Mouse (Mus musculus) B cell, adult 62 days (primary cell): ENCODE data around the gene Mcrip1. TPM values are rescaled to one million over a fixed set of nuclear protein-coding genes. Genes with fewer than 3 reads are reported as not detected.

Experiments used
- total RNA-seq: library from RNA; stranded (reverse); gene quantifications from 4 replicates; pipeline ENCODE4 v1.2.4, GENCODE M21; 2023

Gene Mcrip1
- total RNA-seq: 38.2 to 45.1 TPM (median 40.3 TPM) in 4 replicates

DNA sequence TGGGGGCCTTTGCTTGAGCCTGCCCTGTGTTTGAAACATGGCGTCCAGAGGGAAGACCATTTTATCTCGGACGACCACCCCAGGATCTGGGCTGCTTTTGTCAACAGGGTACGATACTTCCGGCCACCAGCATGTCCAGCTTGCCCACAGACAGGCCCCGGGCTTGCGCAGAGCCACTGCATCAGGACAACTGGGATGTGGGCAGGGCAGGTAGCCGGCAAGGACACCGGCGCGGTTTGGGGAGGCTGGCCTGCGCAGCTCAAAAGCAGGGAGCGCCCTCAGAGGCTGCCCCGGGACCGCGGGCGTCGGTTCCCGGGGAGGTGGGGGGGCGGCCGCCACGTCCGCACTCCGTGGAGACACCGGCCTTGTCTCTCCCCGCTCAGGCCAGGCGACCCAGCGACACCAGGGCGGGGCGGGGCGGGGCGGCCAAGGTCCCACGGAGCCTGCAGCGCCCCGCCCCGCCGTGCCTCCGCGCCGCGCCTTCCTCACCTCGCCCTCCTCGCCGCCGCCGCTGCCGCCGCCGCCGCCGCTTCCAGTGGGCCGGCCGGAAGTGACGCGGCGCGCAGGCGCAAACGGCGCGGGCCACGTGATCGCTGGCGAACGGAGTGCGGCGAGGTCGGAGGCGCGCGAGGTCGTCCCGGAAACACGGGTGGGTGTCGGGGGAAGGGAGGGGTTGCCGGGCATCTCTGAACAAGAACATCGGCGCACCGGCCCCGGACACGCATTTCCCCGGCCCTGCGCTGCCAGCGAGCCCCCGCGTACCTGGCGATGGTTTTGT is at the start of gene Mcrip1:
Mcrip1 (minus strand) TSS at position 560 of the 778 bp plus-strand sequence.

DNA sequence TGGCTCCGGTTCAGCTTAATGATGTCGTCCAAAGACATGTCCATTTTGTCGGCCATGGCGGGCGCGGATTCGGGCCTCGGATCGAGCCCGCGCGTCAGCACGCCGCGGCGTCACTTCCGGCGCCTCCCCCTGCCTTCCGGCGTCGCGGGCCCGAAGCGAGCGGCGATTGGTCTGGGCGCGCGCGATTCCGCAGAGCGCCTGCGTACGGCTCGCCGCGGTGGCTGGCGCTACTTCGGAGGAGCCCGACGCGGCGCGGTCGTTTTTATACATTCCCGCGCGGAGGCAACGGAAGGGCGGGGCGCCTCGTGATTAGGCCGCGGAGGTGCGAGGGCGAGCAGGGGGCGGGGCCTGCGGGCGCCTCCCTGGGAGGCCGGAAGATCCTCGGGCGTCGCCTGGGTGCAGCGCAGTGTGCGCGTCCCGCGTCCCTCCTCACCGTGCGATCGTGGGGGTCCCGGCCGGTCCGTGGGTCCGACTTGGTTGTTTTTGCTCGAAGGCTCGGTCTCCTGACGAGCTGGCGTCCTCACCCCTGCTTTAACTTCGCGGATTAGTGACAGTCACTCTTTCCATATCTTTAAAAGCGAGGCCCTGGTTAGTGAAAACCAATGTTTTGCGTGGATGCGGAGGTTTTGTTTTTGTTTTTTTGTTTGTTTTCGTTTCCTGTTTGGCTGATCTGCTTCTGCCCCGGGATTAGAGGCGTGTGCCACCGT is 48.9 kb upstream of the Mcrip1 start, which contains the start of the genes Alyref and Anapc11:
Alyref (minus strand) TSS at position 83 of the 707 bp plus-strand sequence.
Anapc11 (plus strand) TSS at position 139 of the 707 bp plus-strand sequence.

DNA sequence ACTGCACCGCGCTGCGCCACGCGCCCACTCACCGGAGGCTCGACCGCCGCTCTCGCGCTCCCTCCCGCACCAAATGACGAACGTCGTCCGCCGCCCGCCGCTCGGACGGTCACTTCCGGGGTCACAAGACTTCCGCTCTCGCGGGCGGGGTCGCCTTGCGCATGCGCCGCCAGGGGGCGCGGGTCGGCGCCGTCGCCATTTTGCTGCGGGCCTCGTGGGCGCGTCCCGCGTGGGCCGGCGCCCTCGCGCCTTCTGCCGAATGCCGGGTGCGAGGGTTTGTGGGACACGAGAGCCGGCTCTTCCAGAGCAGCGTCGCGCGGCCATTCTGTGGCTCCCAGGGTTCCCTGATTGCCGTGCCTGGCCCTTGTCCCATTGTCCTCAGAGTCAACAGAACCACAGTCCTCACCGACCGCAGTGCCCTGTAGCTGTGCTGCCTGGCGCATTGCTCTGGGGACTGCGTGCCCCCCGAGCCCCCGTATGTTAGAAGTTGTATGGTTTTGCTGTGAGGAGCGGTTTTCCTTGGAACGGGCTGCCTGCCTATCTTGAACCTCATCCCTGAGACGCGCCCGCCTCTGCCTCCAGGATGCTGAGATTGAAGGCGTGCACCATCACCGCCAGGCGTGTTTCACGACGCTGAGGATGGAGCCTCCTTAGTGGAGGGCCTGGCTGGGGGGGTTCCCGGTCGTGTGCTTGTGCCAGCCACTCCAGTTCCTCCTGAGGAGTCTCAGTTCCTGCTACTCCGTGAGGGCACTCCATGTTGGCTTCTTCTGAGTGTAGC is 32.2 kb upstream of the Mcrip1 start, which contains the start of gene Arhgdia:
Arhgdia (minus strand) TSS at position 135 of the 778 bp plus-strand sequence.

DNA sequence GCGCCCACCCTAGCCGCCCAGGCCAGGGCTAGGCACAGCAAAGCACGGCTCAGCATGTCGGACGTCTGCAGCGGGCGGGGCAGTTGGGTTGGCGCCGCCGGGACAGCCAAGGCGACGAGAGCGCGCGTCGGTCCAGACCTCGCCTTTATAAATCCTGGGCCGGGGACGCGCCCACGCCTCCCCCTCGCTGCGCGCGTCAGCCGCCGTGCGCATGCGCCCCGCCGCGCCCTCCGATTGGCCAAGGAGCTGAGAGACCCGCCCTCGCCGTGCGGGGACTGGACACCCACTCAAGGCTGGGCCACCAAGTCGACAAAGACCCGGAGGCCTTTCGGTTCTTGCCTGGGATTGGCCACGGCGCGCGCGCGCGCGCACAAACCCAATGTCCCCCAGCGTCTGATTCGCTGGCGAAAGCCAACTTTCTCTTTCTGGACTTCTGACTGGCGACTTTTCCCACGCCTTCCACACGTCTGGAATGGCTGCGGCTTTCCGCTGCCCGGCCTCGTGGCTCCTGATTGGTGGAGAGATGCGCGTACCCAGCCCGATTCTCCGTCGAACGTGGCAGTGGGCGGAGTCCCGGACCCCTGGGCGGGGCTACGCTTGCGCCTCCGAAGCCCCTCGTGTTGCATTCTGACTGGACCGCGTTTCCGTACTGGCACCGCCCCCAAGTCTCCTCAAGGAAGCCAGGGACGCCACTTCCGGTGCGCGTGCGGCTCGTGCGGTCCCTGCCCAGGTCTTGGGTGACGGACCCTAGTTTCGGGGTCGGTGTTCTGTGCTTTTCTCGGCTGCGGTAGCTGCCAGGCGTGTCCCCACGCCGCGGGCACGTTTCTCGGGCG is 23.4 kb upstream of the Mcrip1 start, which contains the start of gene P4hb:
P4hb (minus strand) TSS at position 502 of the 833 bp plus-strand sequence.

DNA sequence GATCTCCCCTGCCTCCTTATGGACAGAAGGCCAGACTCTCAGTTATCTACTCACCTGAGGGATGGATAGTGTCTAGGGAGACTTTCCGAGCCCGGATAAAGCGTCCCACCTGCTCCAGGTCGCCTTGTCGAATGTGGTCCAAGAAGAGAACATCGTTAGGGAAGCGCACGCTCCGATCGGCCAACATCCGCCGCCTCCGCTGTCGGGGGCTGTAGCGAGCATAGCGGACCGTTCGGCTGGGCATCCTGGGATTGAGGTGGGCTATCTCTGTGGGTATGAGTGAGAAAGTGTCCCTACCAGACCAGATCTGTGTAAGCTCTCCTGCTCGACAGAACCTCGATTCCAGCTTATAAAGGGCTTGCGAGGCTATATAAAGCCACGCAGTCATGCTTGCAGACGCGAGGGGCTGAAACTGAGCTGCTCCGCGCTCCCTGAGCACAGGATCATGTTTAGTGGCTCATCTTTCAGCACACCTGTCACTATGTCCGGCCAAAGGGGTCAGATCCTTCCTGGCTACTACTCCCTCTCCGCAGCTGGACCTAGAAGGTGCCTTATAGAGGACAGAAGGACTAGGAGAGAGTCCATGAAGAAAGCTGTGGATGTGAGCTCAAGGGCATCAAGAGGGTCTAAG is 1.4 kb upstream of the Mcrip1 start, which contains the start of gene Ppp1r27:
Ppp1r27 (minus strand) TSS at position 323 of the 631 bp plus-strand sequence.

DNA sequence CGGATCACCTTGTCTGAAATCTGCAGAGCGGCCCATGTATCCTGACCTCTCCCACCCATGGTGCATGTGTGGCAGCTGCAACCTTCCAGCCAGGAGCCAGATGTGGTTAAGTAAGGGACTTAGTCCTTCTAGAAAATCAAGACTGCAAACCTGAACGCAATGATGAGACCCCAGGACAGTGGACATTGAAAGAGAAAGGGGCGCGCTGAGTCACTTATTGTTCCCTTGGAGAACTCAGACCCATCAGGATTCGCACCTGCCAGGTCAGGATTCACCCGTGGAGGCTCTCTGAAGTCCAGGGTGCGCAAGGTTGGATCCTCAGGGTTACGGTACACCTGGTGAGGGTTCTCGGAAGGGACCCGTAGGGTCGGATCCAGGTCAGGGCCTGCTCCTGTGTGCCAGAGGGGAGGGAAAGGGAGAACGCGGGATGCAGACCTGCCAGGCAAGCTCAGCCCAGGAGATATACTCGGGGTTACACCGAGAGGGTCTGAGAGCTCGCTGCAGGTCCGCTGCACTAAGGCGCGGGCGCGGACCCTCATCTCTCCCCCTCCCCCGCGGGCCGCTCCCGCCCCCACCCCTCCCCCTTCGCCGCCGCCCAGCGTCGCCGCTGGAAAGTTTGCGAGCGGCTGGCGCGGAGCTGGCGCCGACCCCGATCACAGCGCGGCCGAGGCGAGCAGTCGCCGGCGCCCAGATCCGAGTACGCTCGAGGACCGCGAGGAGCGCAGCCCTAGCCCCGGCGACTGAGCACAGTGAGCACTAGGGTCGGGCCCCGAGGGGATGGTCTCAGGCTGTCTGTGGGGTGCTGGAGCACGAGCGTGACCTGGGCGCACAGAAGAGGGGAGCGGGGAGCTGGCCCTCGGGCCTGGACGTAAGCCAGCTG is 19.2 kb downstream of the Mcrip1 start, which contains the start of gene Gcgr:
Gcgr (plus strand) TSS at position 615 of the 880 bp plus-strand sequence.

Other genes with a start within 250 kb of the Mcrip1 start
- 1,282 to 1,325 TPM (median 1,304 TPM) in 4 replicates for gene Actg1, start 201.2 kb downstream of the Mcrip1 start, total RNA-seq
- gene Fscn2, start 188.2 kb downstream of the Mcrip1 start, total RNA-seq: not detected in 4 replicates
- 16.9 to 32.5 TPM (median 24.3 TPM) in 4 replicates for gene Faap100, start 171.0 kb downstream of the Mcrip1 start, total RNA-seq
- gene Nploc4, start 112.0 kb downstream of the Mcrip1 start, total RNA-seq: 65.3 to 69.1 TPM (median 67.1 TPM) in 4 replicates
- gene Tspan10, start 107.1 kb downstream of the Mcrip1 start, total RNA-seq: 0.69 to 24.1 TPM in 2 of 4 replicates, not detected in the others
- gene Pde6g, start 96.2 kb downstream of the Mcrip1 start, total RNA-seq: 0.88 TPM in 1 of 4 replicates, not detected in the others
- gene Oxld1, start 91.7 kb downstream of the Mcrip1 start, total RNA-seq: 4.3 to 7.5 TPM (median 4.8 TPM) in 4 replicates
- 28.8 to 40.2 TPM (median 32.1 TPM) in 4 replicates for gene Ccdc137, start 91.6 kb downstream of the Mcrip1 start, total RNA-seq
- 4.9 to 14.4 TPM (median 11.7 TPM) in 4 replicates for gene Arl16, start 82.1 kb downstream of the Mcrip1 start, total RNA-seq
- 31.5 to 40.7 TPM (median 34.0 TPM) in 4 replicates for gene Mrpl12, start 65.1 kb downstream of the Mcrip1 start, total RNA-seq
- 12.3 to 14.2 TPM (median 13.2 TPM) in 4 replicates for gene Slc25a10, start 57.9 kb downstream of the Mcrip1 start, total RNA-seq
- not detected in 4 replicates for gene Gcgr, start 19.0 kb downstream of the Mcrip1 start, total RNA-seq
- gene Ppp1r27, start 1.4 kb upstream of the Mcrip1 start, total RNA-seq: not detected in 4 replicates
- gene P4hb, start 23.5 kb upstream of the Mcrip1 start, total RNA-seq: 147 to 174 TPM (median 161 TPM) in 4 replicates
- gene Arhgdia, start 31.9 kb upstream of the Mcrip1 start, total RNA-seq: 511 to 532 TPM (median 521 TPM) in 4 replicates
- 140 to 161 TPM (median 155 TPM) in 4 replicates for gene Alyref, start 48.6 kb upstream of the Mcrip1 start, total RNA-seq
- gene Anapc11, start 48.7 kb upstream of the Mcrip1 start, total RNA-seq: 39.9 to 45.2 TPM (median 44.4 TPM) in 4 replicates
- not detected in 4 replicates for gene Npb, start 58.8 kb upstream of the Mcrip1 start, total RNA-seq
- 101 to 110 TPM (median 102 TPM) in 4 replicates for gene Pcyt2, start 68.2 kb upstream of the Mcrip1 start, total RNA-seq
- 95.8 to 118 TPM (median 106 TPM) in 4 replicates for gene Sirt7, start 75.5 kb upstream of the Mcrip1 start, total RNA-seq
- 66.1 to 75.4 TPM (median 73.7 TPM) in 4 replicates for gene Mafg, start 83.9 kb upstream of the Mcrip1 start, total RNA-seq
- gene Pycr1, start 94.0 kb upstream of the Mcrip1 start, total RNA-seq: 0.81 to 4.3 TPM (median 1.4 TPM) in 4 replicates
- 1.5 to 2.0 TPM in 2 of 4 replicates, not detected in the others for gene Myadml2, start 98.4 kb upstream of the Mcrip1 start, total RNA-seq
- not detected in 4 replicates for gene Notum, start 111.4 kb upstream of the Mcrip1 start, total RNA-seq
- gene Aspscr1, start 123.2 kb upstream of the Mcrip1 start, total RNA-seq: 95.9 to 114 TPM (median 110 TPM) in 4 replicates
- gene Cenpx, start 164.0 kb upstream of the Mcrip1 start, total RNA-seq: 26.6 to 39.0 TPM (median 29.3 TPM) in 4 replicates
- 36.7 to 47.4 TPM (median 37.6 TPM) in 4 replicates for gene Lrrc45, start 164.2 kb upstream of the Mcrip1 start, total RNA-seq
- 0.86 TPM in 1 of 4 replicates, not detected in the others for gene Rac3, start 171.7 kb upstream of the Mcrip1 start, total RNA-seq
- gene Dcxr, start 177.6 kb upstream of the Mcrip1 start, total RNA-seq: 13.4 to 18.0 TPM (median 16.8 TPM) in 4 replicates
- gene Cbr2, start 182.4 kb upstream of the Mcrip1 start, total RNA-seq: not detected in 4 replicates
- gene Hmga1b, start 213.1 kb upstream of the Mcrip1 start, total RNA-seq: 33.4 to 46.4 TPM (median 42.5 TPM) in 4 replicates
- gene Rfng, start 234.5 kb upstream of the Mcrip1 start, total RNA-seq: 12.1 to 16.6 TPM (median 12.6 TPM) in 4 replicates
- gene Gps1, start 234.5 kb upstream of the Mcrip1 start, total RNA-seq: 70.3 to 87.1 TPM (median 75.6 TPM) in 4 replicates
- gene Dus1l, start 246.7 kb upstream of the Mcrip1 start, total RNA-seq: 49.8 to 57.3 TPM (median 53.2 TPM) in 4 replicates